Mouse (Mus musculus) mouse embryonic stem cell (cell line): ENCODE results near the gene Myh7.
"Not testable (repeated sequence)": the region's sequence is repeated elsewhere in the genome, so short reads cannot be mapped to it uniquely, and the experiment has no call there.

Experiments
- in situ Hi-C, 2 experiments: fragments of 300-500 bp; cut with MboI; formaldehyde crosslinking; loops; 1 replicate in 1 of 2; 3 replicates in 1 of 2; pipeline ENCODE4 v1.14.3; 2019 to 2020; ENCODE audit warnings: low sequenced_read_pairs in 2 of 2, low pct_unique_long_range_greater_than_20kb in 1 of 2, mixed read lengths in 1 of 2; ENCODE audit not compliant: unreplicated experiment in 1 of 2

The Myh7 gene

DNA sequence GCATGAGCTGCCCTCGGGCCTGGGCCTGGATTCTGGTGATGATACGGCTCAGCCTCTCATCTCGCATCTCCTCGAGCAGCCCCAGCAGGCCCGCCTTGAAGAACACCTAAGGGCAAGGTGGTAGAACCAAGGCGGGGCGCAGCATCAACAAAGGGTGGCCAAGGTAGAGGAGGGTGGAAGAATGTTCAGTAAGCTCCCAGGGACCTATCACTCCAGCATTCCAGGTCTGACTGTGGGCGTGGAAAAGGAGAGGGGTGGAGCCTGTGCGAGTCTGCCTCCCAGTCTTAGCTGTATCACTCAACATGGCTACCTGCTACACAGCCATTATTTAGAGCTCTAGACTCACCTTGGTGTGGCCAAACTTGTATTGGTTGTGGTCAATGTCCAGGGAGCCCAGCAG, 37.9 kb downstream of the Myh7 start:
- in situ Hi-C loops: no loop called here

DNA sequence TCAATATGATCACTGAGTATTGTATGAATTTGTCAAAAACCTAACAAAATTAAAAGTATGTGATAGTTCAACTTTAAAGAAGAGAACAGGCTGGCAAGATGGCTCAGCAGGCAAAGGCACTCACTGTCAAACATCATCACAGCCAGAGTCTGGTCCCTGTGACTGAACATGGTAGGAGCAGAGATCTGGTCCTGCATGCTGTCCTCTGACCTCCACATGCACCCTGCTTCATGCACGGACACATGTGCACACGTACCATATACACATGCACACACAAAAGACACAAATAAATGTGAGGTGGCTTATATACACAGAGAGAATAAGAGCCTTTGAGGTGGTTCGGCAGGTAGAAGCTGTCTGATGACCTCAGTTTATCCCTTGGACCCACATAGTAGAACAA, 38.9 kb downstream of the Myh7 start:
- in situ Hi-C loops: no loop called here

DNA sequence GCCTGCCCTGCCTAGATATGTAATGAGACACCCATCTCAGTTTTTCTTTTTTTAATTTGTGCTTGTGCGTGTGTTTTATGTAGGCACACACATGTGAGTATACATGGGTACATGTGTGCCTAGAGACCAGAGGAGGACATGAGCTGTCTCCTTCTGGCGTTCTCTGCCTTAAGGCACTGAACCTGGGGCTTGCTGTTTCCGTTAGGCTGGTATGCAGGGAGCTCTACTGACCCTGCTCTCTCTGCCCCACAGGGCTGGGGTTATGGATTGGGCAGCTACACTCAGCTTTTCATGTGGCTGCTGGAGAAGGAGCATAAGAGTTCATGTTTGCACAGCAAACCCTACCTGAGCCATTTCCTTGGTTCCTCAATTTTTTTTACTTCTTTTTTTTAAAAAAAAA, 40.0 kb downstream of the Myh7 start:
- in situ Hi-C loops: no loop called here

DNA sequence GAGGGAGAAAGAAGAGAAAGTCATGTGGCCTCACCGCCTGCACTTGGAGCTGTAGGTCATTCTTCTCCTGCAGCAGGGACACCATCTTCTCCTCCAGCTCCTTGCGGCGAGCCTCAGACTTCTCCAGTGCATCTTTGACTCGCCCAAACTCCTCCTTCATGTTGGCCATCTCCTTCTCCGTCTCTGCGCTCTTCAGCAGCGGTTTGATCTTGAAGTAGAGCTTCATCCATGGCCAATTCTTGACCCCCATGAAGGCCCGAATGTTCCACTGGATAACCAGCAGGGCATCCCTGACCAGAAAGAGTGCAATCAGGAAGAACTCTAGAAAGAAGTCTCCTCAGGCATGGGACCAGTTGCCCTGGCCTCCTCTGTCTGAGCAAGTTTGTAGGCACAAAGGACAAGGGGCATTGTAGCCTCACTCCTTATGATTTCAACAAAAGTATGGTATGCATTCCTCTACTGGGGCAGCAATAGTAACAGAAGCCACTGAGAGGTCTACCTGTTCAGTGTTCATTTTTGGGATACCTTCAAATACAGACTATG, 40.7 kb downstream of the Myh7 start:
- in situ Hi-C loops: no loop called here

DNA sequence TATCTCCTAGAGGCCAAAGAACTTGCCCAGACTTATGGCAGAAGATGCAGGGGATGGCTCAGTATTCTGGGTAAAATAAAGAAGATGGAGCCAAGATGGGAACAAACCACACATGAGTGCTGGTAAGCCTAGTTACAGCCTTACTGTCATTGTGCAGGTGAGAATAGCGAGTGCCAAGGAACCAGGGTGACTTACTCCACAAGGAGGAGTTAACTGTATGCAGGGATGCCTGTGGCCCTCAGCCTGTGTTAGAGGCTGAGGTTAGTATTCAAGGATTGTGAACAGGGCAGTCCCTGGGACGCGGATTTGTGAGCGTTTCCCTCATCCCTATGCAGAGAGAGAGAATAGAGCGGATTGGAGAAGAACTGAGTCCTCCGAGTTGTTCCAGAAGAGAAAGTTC, 42.8 kb downstream of the Myh7 start:
- in situ Hi-C loops: no loop called here

DNA sequence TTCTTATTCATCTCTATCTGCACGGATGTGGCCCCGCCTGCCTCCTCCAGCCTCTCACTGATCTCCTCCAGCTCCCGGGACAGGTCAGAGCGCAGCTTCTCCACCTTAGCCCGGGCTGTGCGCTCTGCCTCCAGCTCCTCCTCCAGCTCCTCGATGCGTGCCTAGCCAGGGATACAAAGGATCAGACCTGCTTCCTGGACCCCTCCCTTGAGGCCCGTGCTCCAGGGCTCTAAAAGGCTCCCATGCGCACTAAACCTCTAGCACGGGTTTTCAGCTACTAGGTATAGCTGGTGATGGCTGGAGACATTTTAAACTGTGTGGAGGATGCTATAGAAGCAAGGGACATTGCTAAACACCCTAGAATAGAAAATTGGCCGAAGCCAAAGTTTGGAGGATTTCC, 43.9 kb downstream of the Myh7 start:
- in situ Hi-C loops: no loop called here

DNA sequence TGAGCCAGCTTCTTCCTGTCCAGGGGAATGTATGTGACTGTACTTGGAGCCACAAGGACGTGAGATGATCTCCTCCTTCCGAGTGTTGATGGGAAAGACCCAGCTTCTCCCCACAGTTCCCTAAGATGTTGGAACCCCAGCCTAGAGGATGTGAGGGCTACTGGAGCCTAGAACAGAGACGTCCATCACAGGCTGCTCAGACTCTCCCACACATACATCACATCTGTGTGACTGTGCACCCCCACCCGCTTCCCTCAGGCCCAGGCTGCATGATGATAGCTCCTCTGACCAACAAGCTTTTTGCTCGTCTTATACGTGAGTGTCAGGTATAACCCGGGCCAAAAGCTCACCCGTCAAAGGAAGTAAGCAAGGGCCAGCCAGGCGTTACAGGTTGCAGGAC, 45.6 kb downstream of the Myh7 start:
- in situ Hi-C loops: no loop called here

DNA sequence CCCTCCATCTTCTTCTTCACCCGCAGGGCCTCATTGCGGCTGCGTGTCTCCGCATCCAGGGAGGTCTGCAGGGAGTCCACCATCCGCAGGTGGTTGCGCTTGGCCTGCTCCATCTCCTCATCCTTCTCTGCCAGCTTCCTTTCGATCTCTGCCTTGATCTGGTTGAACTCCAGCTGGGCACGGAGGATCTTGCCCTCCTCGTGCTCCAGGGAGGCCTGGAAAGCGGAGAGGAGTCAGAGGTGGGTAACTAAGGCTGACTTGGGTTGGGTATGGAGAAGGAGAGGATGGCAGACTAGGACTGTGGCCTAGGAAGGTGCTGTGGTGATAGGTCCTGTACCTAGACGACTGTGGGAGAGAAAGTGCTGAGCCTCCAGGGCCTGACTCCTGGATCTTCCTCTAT, 47.4 kb downstream of the Myh7 start:
- in situ Hi-C loops: not testable (repeated sequence)

DNA sequence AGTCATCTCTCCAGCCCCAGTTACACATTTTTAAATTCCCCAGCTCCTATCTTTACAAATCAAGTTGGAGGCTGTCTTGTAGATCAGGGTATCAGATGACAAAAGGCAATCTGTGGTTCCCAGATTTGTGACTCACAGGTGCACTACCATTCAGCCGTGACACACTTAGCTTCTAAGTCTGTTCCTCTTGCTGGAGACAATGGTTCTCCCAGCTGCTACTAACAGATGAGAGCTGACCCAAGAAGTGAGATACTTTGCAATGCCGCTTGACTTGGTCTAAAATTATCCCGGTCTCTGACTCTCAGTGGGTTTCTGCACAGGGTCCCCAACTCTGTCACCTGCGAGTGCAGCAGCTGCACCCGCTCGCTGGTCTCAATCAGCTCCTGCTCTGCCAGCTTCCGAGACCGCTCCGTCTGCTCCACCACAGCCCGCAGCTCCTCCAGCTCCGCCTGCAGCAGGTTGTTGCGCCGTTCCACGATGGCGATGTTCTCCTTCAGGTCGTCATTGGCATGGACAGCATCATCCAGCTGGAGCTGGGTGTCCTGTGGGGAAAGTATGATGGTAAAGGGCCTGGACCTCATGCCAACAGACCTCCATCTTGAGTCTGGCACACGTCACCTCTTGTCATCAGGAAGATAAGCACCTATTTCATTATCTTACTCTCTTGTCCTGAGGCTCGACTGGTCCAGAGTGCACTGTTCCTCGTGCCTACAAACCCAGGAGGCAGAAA, 48.3 kb downstream of the Myh7 start:
- in situ Hi-C loops: no loop called here

DNA sequence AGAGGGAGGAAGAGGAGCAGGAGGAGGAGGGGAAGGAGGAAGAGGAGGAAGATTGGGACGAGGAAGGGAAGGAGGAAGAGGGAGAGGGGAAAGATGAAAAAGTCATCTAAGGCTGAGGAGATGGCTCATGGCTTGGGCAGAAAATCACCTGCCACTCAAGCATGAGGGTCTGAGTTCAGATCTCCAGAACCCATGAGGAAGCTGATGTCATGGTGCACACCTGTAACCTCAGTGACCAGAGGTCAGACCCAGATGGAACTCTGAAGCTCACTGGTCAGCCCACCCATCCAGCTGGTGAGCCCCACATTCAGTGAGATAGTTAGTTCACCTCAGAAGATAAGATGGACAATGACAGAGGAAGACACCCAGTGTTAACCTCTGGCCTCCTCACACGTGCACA, 49.5 kb downstream of the Myh7 start:
- in situ Hi-C loops: no loop called here

DNA sequence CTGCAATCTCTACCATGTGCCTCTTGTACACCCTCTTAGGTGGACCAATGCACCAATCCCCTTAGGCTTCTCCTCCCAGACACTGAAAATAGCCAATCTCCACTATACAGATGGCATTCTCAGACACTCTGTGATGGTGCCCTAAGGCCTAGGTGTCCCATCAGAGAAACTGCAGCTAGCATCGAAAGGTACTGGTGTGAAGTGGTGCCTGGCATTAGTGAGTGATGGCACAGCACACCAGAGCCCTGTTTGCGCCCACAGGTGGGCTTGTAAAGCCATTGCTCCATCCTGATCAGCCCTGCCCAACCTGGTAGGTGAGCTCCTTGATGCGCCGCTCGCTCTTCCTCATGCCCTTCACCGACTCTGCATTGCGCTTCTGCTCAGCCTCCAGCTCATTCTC, 50.5 kb downstream of the Myh7 start:
- in situ Hi-C loops: no loop called here

DNA sequence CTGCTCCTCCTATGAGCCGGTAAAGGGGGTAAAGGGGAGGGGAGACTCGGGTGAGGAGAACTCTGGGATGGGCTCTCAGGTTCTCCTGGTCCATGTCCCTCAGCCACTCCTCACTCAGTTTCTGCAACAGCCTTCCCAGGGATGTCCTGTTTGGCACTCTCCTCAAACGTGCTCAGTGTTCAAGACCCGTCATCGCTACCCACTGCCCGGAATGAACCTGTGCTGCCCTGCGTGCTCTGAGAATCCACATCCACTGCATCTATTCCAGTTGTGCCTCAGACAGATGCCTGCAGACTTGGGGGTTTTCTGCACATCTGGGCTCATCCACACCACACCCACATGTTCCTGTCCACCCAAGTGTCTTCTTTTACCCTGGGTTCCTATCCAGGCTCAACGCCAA, 51.9 kb downstream of the Myh7 start:
- in situ Hi-C loops: no loop called here

DNA sequence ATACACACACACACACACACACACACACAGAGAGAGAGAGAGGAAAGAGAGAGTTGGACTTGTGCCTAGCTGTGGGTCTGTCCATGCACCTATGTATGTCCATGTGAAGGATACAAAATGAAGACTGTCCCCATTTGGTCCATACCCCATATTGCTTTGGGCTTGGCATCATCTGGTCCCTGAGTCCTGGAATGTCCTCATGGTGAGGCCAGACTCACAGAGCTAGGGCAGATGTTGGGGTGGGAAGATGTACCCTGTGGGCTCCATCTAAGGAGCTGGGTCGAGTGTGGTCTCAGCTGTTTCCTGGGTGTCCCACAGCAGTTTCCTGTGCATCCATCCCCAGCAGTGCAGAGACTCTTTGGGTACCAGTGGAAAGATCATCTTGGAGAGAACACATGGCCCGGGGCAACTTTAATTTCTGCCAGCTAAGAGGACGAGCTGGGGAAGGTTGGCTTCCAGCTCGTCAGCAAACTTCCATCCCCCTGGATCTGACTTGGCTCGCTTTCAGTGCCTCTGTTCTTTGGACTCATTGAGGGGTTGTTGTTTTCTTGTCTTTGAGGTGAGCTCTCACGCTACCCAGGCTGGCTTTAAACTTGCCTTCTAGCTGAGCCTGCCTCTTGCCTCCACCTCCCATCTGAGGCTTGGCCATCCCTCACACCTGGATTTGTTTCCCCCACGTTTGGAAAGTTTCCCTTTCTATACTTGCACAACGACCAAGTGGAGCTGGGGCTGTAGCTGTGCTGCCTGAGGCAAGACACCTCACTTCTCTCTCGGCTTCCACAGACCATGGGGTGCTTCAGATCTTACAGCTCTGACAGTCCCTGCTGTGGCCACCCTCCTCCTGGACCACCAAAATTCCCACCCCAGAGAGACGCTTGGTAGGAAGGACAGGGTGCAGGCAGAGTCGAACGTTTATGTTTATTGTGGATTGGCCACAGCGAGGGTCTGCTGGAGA, 53.1 kb downstream of the Myh7 start:
- in situ Hi-C loops: no loop called here

DNA sequence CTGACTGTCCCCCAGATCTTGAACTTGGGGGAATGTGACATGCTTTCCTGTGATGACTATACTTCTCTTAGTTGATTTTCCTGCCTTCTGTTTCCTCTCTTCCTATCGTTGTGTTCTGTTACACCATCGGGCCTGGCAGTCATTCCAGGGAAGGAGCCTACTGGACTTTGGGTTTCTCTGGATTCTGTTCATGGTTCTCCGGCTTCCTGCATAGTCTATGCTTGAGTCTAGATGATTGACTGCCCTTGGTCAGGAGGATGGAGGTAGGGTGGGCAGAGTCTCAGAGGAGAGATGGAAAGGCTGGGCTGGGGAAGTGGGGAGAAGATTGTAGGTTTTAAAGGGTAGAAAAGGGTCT, 54.3 kb downstream of the Myh7 start:
- in situ Hi-C loops: no loop called here

DNA sequence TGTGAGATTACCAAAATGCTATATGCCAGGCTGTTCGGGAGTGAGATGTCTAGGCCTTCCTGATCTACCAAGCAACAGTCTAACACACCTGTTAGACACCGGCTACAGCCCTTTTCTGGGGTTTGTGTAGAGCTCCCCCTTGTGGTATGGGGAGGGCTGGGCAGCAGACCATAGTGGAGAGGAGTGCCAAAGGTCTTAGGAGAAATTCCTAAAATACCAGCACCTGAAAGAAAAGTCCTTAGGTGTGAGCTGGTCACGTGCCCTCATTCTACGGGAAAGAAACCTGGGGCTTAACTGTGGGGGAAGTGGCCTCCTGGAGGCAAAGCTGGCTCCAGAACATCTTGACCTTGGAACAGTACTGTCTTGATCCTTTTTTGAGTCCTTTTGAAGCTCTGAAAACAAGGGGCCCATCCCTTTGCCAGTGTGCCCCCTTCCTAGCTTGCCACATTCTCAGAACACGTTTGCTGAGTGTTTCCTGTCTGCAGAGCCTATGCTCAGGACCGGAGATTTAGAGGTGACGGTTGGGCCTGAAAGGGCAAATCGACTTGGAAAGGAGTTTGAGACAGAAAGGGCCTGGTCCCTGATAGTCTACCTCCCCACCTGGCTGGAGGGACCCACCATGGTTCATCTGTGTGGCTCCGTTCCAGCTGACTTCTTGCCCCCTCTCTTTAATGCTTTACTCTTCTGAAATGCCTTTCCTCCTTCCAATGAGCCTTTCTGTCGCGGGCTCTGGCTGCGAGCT, 54.8 kb downstream of the Myh7 start:
- in situ Hi-C loops: no loop called here

DNA sequence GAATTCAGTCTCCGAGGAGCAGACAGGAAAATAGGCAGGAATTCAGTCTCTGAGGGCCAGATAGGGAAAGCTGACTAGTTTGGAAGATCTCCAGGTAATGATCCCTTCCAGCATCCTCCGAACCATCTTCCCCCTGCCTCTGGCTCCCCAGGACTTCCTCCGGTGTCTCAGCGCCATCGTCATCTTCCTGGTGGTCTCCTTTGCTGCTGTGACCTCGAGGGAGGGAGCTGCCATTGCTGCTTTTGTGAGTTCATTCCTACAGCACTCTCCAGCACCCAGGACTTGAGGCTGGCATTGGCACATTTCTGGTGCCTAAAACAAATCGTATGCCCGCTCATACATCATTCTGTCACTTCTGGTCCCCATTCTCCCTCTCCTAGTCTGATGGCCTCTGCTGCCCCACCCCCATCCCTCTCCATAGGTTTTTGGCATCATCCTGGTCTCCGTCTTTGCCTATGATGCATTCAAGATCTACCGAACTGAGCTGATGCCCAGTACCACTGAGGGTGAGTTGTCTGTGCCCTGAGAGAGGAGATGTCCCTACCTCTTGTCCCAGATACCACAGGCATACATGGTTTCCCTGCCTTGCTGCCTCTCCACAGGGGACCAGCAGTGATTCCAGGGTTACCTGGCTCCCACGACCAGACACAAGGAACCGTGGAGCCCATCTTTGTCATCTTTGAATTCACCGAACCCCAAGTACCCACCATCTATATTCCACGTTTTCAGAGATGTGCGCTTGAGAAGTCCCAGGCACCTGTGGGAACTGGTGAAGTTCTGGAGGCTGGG, 55.8 kb downstream of the Myh7 start:
- in situ Hi-C loops: no loop called here

DNA sequence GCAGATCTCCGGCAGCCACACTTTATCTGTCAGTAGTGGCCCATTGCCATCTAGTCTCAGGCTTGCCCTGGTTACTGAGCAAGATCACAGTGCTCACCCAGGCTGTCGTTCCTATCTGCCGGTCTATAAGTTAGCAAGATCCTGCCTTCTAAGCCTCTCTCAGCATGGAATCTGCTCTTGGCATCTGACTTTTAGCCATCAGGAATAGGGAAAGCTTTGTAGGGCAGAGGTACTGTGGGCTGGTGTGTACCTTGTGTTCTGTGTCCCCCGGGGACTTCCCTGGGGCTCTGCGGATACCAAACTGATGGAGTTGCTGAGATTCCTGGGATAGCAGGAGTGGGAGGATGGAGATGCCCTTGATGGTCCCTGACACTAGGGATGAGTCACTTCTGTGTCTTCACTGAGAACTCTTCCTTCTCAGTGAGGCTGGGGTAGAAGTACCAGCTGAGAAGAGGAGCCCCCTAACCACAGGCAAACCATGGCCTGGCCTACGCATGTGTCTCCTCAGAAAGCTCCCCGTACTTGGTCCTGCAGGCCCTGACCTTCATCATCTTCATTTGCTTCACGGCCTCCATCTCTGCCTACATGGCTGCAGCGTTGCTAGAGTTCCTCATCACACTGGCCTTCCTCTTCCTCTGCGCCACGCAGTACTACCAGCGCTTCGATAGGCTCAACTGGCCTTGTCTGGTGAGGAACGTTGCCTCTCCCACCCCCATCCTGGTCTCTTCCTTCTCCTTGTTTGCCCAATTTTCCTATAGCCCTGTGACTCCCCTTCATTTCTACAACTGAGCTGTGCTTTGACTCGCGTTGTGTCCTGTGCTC, 56.9 kb downstream of the Myh7 start:
- in situ Hi-C loops: no loop called here

DNA sequence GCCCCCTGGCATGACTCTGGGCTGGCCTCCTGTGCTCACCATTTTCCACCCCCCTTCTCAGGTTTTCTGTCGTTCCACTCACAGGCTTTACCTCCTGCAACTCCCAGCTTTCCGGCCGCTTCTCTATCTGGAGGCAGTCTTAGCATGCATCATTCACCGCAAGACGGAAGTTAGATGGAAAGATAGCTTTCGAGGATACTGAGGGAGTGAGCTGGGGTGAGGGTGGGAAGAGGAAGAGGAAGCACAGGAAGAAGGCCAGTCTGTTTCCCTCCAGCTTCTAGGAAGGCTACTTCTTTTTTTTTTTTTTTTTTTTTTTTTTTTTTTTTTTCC, 57.6 kb downstream of the Myh7 start:
- in situ Hi-C loops: no loop called here
